Mouse (Mus musculus) liver, postnatal 0 days (tissue): ENCODE measurements around the gene Cbl.

Experiments
- CTCF ChIP-seq: sonication (generic); IDR thresholded peaks from 2 replicates; pipeline ENCODE4 v1.5.1; 2016; ENCODE audit warnings: antibody characterized with exemption, low read depth
- EP300 ChIP-seq: IDR thresholded peaks from 2 replicates; pipeline ENCODE4 v1.6.1; 2016; ENCODE audit warnings: antibody characterized with exemption, low read depth, mild to moderate bottlenecking

- TF ChIP-seq CTCF (no peak), EP300 (no peak)
Measured at GRCm38 (mm10) chr9:44130581-44131275, 103.1 kb downstream of the Cbl start.
